In genomic region chr9:8832150-8832549, GRCm38 (mm10) we compare ENCODE assay signal across 20 mouse cellular contexts.
DNase-seq lines count a peak whose midpoint lies in the region; TF ChIP-seq lines count a peak whose summit lies in the region.
"Had no signal": no experiment of that assay in that cellular context is flagged by ENCODE, and none has a peak within 500 bp of the region (broad histone marks: within the 10 kb centered on the region; RNA-seq: fewer than 3 reads in every experiment).

No protein-coding gene starts in this region.

- TF ChIP-seq CTCF in kidney, adult 2 months (conservative IDR thresholded peaks at IDR 0.05; ENCODE audit: insufficient read depth, insufficient read length, low read depth, low read length) = no peak

- H3K4me1 ChIP-seq in kidney, adult 2 months (ENCODE audit: control insufficient read depth, insufficient read depth, low read length) = no peaks in the 10 kb centered on the region
- H3K4me1 ChIP-seq: heart, embryonic 15.5 days; hindbrain, embryonic 10.5 days; limb, embryonic 15.5 days; megakaryocyte, embryonic 14.5 days had no signal

- H3K27ac ChIP-seq in kidney, adult 2 months (ENCODE audit: insufficient read depth, low read depth, low read length) = no peak overlapping the region
- H3K27ac ChIP-seq: heart, adult 2 months; heart, embryonic 15.5 days; hindbrain, embryonic 10.5 days; limb, embryonic 15.5 days had no signal

- no peaks in the 10 kb centered on the region for H3K36me3 ChIP-seq in kidney, adult 2 months (ENCODE audit: control insufficient read depth, insufficient read depth, low read length)
- H3K36me3 ChIP-seq: heart, embryonic 15.5 days; hindbrain, embryonic 10.5 days; limb, embryonic 15.5 days had no signal

- 62% methylated on average over 4 of the region's 4 CpGs for WGBS in kidney, adult 2 months

- H3K4me3 ChIP-seq in kidney, adult 2 months (ENCODE audit: insufficient read depth, low read depth, low read length) = no peak overlapping the region
- H3K4me3 ChIP-seq: erythroblast, embryonic 14.5 days; heart, adult 2 months; heart, embryonic 15.5 days; hindbrain, embryonic 10.5 days; limb, embryonic 15.5 days; megakaryocyte, embryonic 14.5 days had no signal

- no peak for TF ChIP-seq POLR2A in kidney, adult 2 months (IDR thresholded peaks at IDR 0.05; ENCODE audit: low read depth, low read length)

- DNase-seq in kidney, adult 2 months = peak; percentile 5
- no peak for DNase-seq in kidney, postnatal 14 days
- DNase-seq in right cerebral cortex, postnatal 4 days = peak; percentile 2
- no peak for DNase-seq in right cerebral cortex, postnatal 25 days
- DNase-seq in lung, postnatal 14 days = peak; percentile 59
- DNase-seq in ovary, postnatal 36 days (ENCODE audit: low spot score) = peak; percentile 6
- DNase-seq in heart, postnatal 25 days (ENCODE audit: low spot score) = no peak
- no peak for DNase-seq in left cerebral cortex, postnatal 10 days (ENCODE audit: extremely low spot score in 1 of 2, low spot score in 2 of 2)
- DNase-seq: adrenal gland, postnatal 36 days; cerebellum, adult 11-12 months; gastrocnemius, postnatal 25 days; heart, adult 2 months; kidney, adult 18-20 months; thymus, adult 2 months had no signal

- H3K27me3 ChIP-seq in kidney, adult 2 months (replicated peaks; ENCODE audit: control insufficient read depth, insufficient read depth, low read length) = no peaks in the 10 kb centered on the region
- H3K27me3 ChIP-seq: CH12.LX; heart, embryonic 15.5 days; limb, embryonic 15.5 days; megakaryocyte, embryonic 14.5 days had no signal

- intact Hi-C loops in heart, postnatal 25 days (cut with DNase I) = no loop called here
- intact Hi-C loops in left cerebral cortex, postnatal 10 days (cut with DNase I) = no loop called here

Comparison
In these comparisons a context has a peak if more than half of its experiments do, and no peak if none do; other contexts are left out.
1. DNase-seq: peak in kidney, adult 2 months (single experiment), right cerebral cortex, postnatal 4 days (single experiment), lung, postnatal 14 days (single experiment) and ovary, postnatal 36 days (single experiment); none in kidney, postnatal 14 days (single experiment), right cerebral cortex, postnatal 25 days (single experiment), heart, postnatal 25 days (single experiment) and left cerebral cortex, postnatal 10 days (0 of 2).